Mouse (Mus musculus): Measurements from ENCODE around the gene Stxbp5. TPM values are rescaled to one million over a fixed set of nuclear protein-coding genes. Genes with fewer than 3 reads are reported as not detected.

The Stxbp5 gene
- polyA plus RNA-seq (2014; fragmentation: Illumina TruSeq; extraction: RNeasy Lipid Tissue Mini Kit (QIAGEN cat#74804); ENCODE audit: low read depth, low replicate concordance): 5.4 TPM

GRCm38 (mm10) chr10:9901071-9901696 lies at the start of gene Stxbp5:
Gene Stxbp5, minus strand, starts transcription at chr10:9901079.

Other genes starting within 250 kb of the Stxbp5 start
- 0.93 TPM for gene Samd5, start 225.9 kb downstream of the Stxbp5 start, polyA plus RNA-seq (2014; fragmentation: Illumina TruSeq; extraction: RNeasy Lipid Tissue Mini Kit (QIAGEN cat#74804); ENCODE audit: low read depth, low replicate concordance)

Data from liver, adult 10 weeks (tissue).